Mouse (Mus musculus) hindbrain, embryonic 12.5 days (tissue): ENCODE measurements around the gene Rassf1. TPM values are rescaled to one million over a fixed set of nuclear protein-coding genes. Genes with fewer than 3 reads are reported as not detected.
A peak's percentile ranks its signal among the peaks of the same experiment; 100 is the strongest.

Source experiments
- ATAC-seq: fragments of 200-750 bp; cut with Nextera tagmentation; 2 replicates; pipeline ENCODE4 v1.8.0; 2017; ENCODE audit warnings: moderate TSS enrichment; ENCODE audit not compliant: low FRiP score
- H3K27ac ChIP-seq: fragments of 300-500 bp; sonication (generic); 2 replicates; pipeline ENCODE4 v1.5.1; 2016; ENCODE audit warnings: mild to moderate bottlenecking
- H3K27me3 ChIP-seq: fragments of 300-500 bp; sonication (generic); 2 replicates; pipeline ENCODE4 v1.6.1; 2016; ENCODE audit warnings: mild to moderate bottlenecking
- H3K36me3 ChIP-seq: fragments of 300-500 bp; sonication (generic); 2 replicates; pipeline ENCODE4 v1.6.1; 2016; ENCODE audit warnings: mild to moderate bottlenecking
- H3K4me1 ChIP-seq: fragments of 300-500 bp; sonication (generic); 2 replicates; pipeline ENCODE4 v1.6.1; 2016
- H3K4me2 ChIP-seq: fragments of 300-500 bp; sonication (generic); replicated peaks from 2 replicates; pipeline ENCODE4 v1.6.1; 2016; ENCODE audit warnings: mild to moderate bottlenecking
- H3K4me3 ChIP-seq: fragments of 300-500 bp; sonication (generic); 2 replicates; pipeline ENCODE4 v1.5.1; 2016; ENCODE audit warnings: mild to moderate bottlenecking
- H3K9ac ChIP-seq: fragments of 300-500 bp; sonication (generic); 2 replicates; pipeline ENCODE4 v1.6.1; 2016; ENCODE audit warnings: mild to moderate bottlenecking, moderate library complexity
- H3K9me3 ChIP-seq: fragments of 300-500 bp; sonication (generic); replicated peaks from 2 replicates; pipeline ENCODE4 v1.6.1; 2016; ENCODE audit warnings: mild to moderate bottlenecking
- whole genome bisulfite sequencing: fragments of 180-500 bp; shearing (Covaris S2); methylation state at CpG from one replicate; pipeline ENCODE4 v1.1.7; 2016; 5-methylcytosine and 5-hydroxymethylcytosine counted together
- polyA plus RNA-seq: library from polyadenylated mRNA; unstranded; fragments of >200 nt; fragmentation: Nextera tagmentation; extraction: Ambion mirVana; gene quantifications from 2 replicates; pipeline ENCODE4 v1.2.1, GENCODE M21; 2016

Rassf1 gene
- 37.3 and 39.9 TPM in 2 replicates for polyA plus RNA-seq

GRCm38 (mm10) chr9:107551117-107551889 lies at the start of gene Rassf1:
TSS of gene Rassf1 (plus strand) at chr9:107551555.
- Histone ChIP-seq H3K4me1 (peaks cover 49% of the 10 kb centered on the region), H3K36me3 (no peaks in the 10 kb centered on the region), H3K4me3 (peak within 1 kb of the TSS; percentile 34), H3K4me2 (peak within 1 kb of the TSS; percentile 62), H3K27ac (no peak within 1 kb of the TSS), H3K27me3 (peaks cover 48% of the 10 kb centered on the region), H3K9ac (peak within 1 kb of the TSS; percentile 51), H3K9me3 (no peaks in the 10 kb centered on the region)
- WGBS, result under 1% methylated on average over 63 of the region's 63 CpGs
- ATAC-seq, result no peak

DNA sequence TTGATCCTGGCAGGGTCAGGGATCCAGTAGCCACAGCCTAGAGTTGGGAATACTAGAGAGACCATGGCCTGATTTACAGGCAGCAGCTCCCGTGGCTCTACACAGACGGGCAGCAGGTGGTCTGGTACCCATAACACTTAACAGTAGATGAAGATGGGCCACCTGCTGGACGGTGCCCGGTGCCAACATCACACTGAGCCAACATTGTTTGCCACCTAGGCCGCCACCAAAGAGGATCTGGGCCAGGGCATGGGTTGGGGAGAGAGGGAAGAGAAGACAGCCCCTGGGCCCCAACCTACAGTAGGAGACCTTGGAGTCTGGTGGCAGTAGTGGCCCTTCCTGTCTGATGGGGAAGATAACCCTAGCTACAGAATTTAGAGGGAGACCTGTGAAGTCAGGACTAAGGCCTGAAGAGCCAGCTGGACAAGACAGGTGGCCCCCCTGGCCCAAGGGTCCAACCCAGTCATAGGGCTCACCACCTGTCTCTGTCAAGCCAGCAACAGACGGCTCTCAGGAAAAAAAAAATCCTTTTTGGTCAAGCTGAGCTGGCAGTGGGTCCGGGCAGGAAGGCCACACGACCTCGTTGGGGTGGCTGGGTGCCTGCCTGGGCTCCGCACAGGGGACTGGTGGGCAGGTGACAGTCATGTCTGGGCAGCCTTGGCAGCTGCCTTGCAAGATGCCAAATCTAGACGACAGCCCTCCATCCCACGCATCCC lies 49.1 kb upstream of the Rassf1 start:
- Histone ChIP-seq H3K4me2 (no peak overlapping the region), H3K9ac (no peak overlapping the region), H3K9me3 (no peaks in the 10 kb centered on the region), H3K27ac (no peak overlapping the region), H3K4me1 (peaks cover 32% of the 10 kb centered on the region), H3K36me3 (no peaks in the 10 kb centered on the region; the same call in 1 of the 2 replicates), H3K4me3 (no peak overlapping the region), H3K27me3 (peaks cover 5% of the 10 kb centered on the region; the same call in 1 of the 2 replicates)
- 90% methylated on average over 12 of the region's 12 CpGs for WGBS
- ATAC-seq, result no peak

GRCm38 (mm10) chr9:107504662-107505537 lies 46.5 kb upstream of the Rassf1 start:
- no peaks in the 10 kb centered on the region for H3K9me3 ChIP-seq
- H3K4me3 ChIP-seq, result no peak overlapping the region
- WGBS, result 55% methylated on average over 19 of the region's 19 CpGs
- no peak overlapping the region for H3K9ac ChIP-seq
- H3K4me1 ChIP-seq, result peaks cover 58% of the 10 kb centered on the region
- H3K27me3 ChIP-seq, result peaks cover 5% of the 10 kb centered on the region; the same call in 1 of the 2 replicates
- no peaks in the 10 kb centered on the region for H3K36me3 ChIP-seq
- peak; percentile 57; the same call in 1 of the 2 replicates for ATAC-seq
- peak overlapping the region; percentile 70 for H3K27ac ChIP-seq
- no peak overlapping the region for H3K4me2 ChIP-seq

DNA sequence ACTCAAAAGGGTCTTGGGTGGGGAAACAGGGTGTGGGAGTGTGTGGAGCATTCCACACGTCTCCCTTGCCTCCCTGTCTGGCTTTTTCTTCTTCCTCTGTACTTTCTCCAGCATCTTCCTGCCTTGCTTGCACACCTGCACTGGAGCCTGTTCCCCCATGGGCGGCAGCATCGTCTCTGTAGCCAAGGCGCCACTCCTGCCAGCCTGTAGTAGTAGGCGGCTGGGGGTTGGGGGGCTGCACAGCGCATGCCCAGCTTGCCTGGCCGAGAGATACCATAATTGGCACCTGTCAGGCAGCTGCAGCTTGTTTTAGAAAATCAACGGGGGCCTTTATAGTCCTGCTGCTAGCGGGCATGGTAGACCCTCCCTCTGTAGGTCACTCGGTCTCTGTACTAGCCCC lies 43.1 kb upstream of the Rassf1 start:
- H3K4me1 ChIP-seq, result peaks cover 87% of the 10 kb centered on the region
- H3K27ac ChIP-seq, result peak overlapping the region; percentile 57; the same call in 1 of the 2 replicates
- H3K36me3 ChIP-seq, result no peaks in the 10 kb centered on the region
- no peak for ATAC-seq
- no peaks in the 10 kb centered on the region for H3K9me3 ChIP-seq
- H3K9ac ChIP-seq, result no peak overlapping the region; the same call in 1 of the 2 replicates
- no peak overlapping the region for H3K4me2 ChIP-seq
- no peak overlapping the region for H3K4me3 ChIP-seq
- peaks cover 5% of the 10 kb centered on the region; the same call in 1 of the 2 replicates for H3K27me3 ChIP-seq
- 47% methylated on average over 10 of the region's 10 CpGs for WGBS

GRCm38 (mm10) chr9:107510384-107511100 lies 40.8 kb upstream of the Rassf1 start:
- 84% methylated on average over 14 of the region's 14 CpGs for WGBS
- H3K4me2 ChIP-seq, result no peak overlapping the region
- no peaks in the 10 kb centered on the region for H3K9me3 ChIP-seq
- peak overlapping the region; percentile 87 for H3K27ac ChIP-seq
- no peak overlapping the region for H3K9ac ChIP-seq
- H3K4me3 ChIP-seq, result no peak overlapping the region
- no peaks in the 10 kb centered on the region for H3K36me3 ChIP-seq
- no peak for ATAC-seq
- H3K4me1 ChIP-seq, result peaks cover 78% of the 10 kb centered on the region
- peaks cover 5% of the 10 kb centered on the region; the same call in 1 of the 2 replicates for H3K27me3 ChIP-seq

DNA sequence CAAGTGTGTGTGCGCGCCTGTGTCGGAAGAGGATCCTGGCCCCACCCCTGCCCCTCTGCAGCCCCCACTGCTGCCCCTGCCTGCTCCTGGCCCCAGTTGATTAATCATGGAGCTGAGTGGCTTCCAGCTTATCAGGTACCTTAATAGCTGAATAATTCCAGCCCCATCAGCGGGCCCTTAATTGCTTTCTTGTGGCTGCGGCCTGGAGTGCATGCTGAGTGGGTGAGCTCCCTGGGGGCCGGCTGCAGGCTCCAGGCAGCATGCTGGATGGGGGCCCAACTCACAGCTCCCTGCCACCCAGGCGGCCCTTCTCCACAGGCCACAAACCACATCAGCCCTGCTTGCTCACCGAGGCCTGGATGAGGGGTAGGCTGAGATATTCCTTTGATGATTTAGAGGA lies 39.9 kb upstream of the Rassf1 start:
- Histone ChIP-seq H3K27me3 (peaks cover 5% of the 10 kb centered on the region; the same call in 1 of the 2 replicates), H3K4me3 (no peak overlapping the region), H3K9ac (no peak overlapping the region), H3K4me1 (peaks cover 77% of the 10 kb centered on the region), H3K27ac (peak overlapping the region; percentile 87), H3K4me2 (no peak overlapping the region), H3K36me3 (no peaks in the 10 kb centered on the region), H3K9me3 (no peaks in the 10 kb centered on the region)
- peak; percentile 41; the same call in 1 of the 2 replicates for ATAC-seq
- WGBS, result 52% methylated on average over 8 of the region's 8 CpGs

- no peaks in the 10 kb centered on the region for H3K27me3 ChIP-seq
- no peaks in the 10 kb centered on the region for H3K36me3 ChIP-seq
- H3K4me1 ChIP-seq, result peaks cover 70% of the 10 kb centered on the region
- H3K9ac ChIP-seq, result peak overlapping the region; percentile 38; the same call in 1 of the 2 replicates
- peak overlapping the region; percentile 87 for H3K27ac ChIP-seq
- no peaks in the 10 kb centered on the region for H3K9me3 ChIP-seq
- no peak overlapping the region for H3K4me3 ChIP-seq
- H3K4me2 ChIP-seq, result no peak overlapping the region
- peak; percentile 1; the same call in 1 of the 2 replicates for ATAC-seq
- 47% methylated on average over 16 of the region's 16 CpGs for WGBS
These were observed 39.0 kb upstream of the Rassf1 start for GRCm38 (mm10) chr9:107512326-107512725.

DNA sequence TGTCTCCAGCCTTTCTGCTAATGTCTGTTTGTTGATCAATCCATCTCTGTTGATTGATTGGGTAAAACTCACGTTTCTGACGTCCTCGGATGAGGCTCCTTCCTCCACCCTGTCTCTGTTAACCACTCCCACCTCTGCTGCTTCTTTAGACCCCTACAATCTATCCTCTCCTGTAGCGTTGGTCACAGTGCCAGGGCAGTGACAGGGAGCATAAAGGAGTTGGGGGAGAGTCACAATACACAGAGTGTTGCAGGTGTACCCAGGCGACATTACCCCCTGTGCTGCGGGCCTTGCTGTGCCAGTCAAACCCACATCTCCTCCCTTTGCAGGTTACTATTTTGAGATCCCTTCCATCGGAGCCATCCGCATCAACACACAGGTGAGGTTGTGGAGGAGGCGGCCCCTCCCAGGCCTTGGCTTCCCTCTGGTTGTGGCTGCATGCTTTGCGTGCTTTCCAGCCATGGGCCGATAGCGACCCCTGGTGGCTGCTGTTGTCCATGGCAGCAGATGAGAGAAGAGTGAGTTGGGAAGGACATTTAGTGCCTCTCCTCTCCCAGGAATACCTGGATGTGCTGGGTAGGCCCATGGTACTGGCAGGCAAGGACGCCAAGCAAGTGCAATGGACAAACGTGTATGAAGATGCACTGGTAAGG lies 36.9 kb upstream of the Rassf1 start:
- peak; percentile 27; the same call in 1 of the 2 replicates for ATAC-seq
- WGBS, result 21% methylated on average over 14 of the region's 14 CpGs
- Histone ChIP-seq H3K4me3 (no peak overlapping the region), H3K36me3 (no peaks in the 10 kb centered on the region), H3K4me2 (no peak overlapping the region), H3K9ac (0 out of 2 replicates have a peak overlapping the region, but pooled peaks have one; percentile 1), H3K9me3 (no peaks in the 10 kb centered on the region), H3K4me1 (peaks cover 49% of the 10 kb centered on the region), H3K27ac (peak overlapping the region; percentile 87), H3K27me3 (no peaks in the 10 kb centered on the region)

- 45% methylated on average over 6 of the region's 6 CpGs for WGBS
- Histone ChIP-seq H3K4me3 (no peak overlapping the region), H3K36me3 (no peaks in the 10 kb centered on the region), H3K9me3 (no peaks in the 10 kb centered on the region), H3K4me1 (peaks cover 20% of the 10 kb centered on the region), H3K9ac (no peak overlapping the region), H3K4me2 (no peak overlapping the region), H3K27me3 (peaks cover 21% of the 10 kb centered on the region), H3K27ac (peak overlapping the region; percentile 26; the same call in 1 of the 2 replicates)
- ATAC-seq, result 0 out of 2 replicates have a peak, but pooled peaks have one; percentile 18
These were observed 31.0 kb upstream of the Rassf1 start for GRCm38 (mm10) chr9:107520331-107520730.

- H3K27me3 ChIP-seq, result peaks cover 29% of the 10 kb centered on the region
- H3K9me3 ChIP-seq, result no peaks in the 10 kb centered on the region
- H3K36me3 ChIP-seq, result no peaks in the 10 kb centered on the region
- no peak overlapping the region for H3K4me2 ChIP-seq
- no peak overlapping the region for H3K4me3 ChIP-seq
- WGBS, result 72% methylated on average over 5 of the region's 5 CpGs
- peaks cover 20% of the 10 kb centered on the region for H3K4me1 ChIP-seq
- peak overlapping the region; percentile 26; the same call in 1 of the 2 replicates for H3K27ac ChIP-seq
- ATAC-seq, result no peak
- peak overlapping the region; percentile 32; the same call in 1 of the 2 replicates for H3K9ac ChIP-seq
These were observed 30.2 kb upstream of the Rassf1 start for GRCm38 (mm10) chr9:107521190-107521589.
